24 mouse cellular contexts compared by ENCODE assay signal in the genomic region with DNA sequence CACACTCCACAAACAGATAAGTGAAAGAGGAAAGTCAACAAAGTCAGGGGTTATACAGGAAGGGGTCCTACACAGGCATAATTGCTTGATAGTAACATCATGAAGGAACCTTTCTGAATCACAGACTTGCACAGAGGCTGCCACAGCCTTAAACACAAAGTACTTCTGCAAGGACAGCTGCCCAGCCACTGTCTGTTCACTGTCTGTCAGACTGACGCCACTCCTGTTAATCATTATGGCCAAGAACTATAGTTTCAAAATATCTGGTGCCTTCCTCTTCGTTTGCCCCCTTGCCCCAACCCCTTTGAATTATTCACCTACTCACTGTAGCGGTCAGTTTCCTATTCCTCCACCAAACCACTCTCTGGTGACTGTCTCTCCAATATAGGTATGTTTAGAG.
A peak's percentile ranks its signal among the peaks of the same experiment; 100 is the strongest.
DNase-seq lines count a peak whose midpoint lies in the region; ATAC-seq lines count a peak whose summit lies in the region.
"Had no signal": no experiment of that assay in that cellular context is flagged by ENCODE, and none has a peak within 500 bp of the region (broad histone marks: within the 10 kb centered on the region; RNA-seq: fewer than 3 reads in every experiment).

No protein-coding gene starts in this region.

- H3K9me3 ChIP-seq in heart, embryonic 10.5 days, result peaks cover 3% of the 10 kb centered on the region; the same call in 1 of the 2 replicates
- H3K9me3 ChIP-seq in kidney, embryonic 15.5 days (replicated peaks), result no peaks in the 10 kb centered on the region
- H3K9me3 ChIP-seq in liver, embryonic 15.5 days (replicated peaks), result no peaks in the 10 kb centered on the region
- H3K9me3 ChIP-seq in liver, embryonic 11.5 days (ENCODE audit: control insufficient read depth, low read length), result no peaks in the 10 kb centered on the region
- H3K9me3 ChIP-seq: forebrain, embryonic 10.5 days; forebrain, embryonic 13.5 days; heart, embryonic 13.5 days; hindbrain, embryonic 12.5 days; hindbrain, embryonic 15.5 days had no signal

- no peaks in the 10 kb centered on the region for H3K4me1 ChIP-seq in heart, embryonic 10.5 days
- peaks cover 4% of the 10 kb centered on the region; the same call in 1 of the 2 replicates for H3K4me1 ChIP-seq in kidney, embryonic 15.5 days
- 0 out of 2 replicates have a peak, but pooled peaks cover 4% of the 10 kb centered on the region for H3K4me1 ChIP-seq in liver, embryonic 15.5 days (replicated peaks)
- H3K4me1 ChIP-seq in liver, embryonic 11.5 days (replicated peaks; ENCODE audit: control insufficient read depth, insufficient read depth, low read length), result no peaks in the 10 kb centered on the region

- WGBS in heart, embryonic 10.5 days, result 76% methylated on average over 3 of the region's 3 CpGs
- 69% methylated on average over 3 of the region's 3 CpGs for WGBS in kidney, embryonic 15.5 days
- WGBS in liver, embryonic 15.5 days (ENCODE audit: insufficient replicate concordance), result 39% methylated on average over 3 of the region's 3 CpGs
- 61% methylated on average over 3 of the region's 3 CpGs for WGBS in liver, embryonic 11.5 days

- no peak overlapping the region for H3K27ac ChIP-seq in heart, embryonic 10.5 days
- H3K27ac ChIP-seq in kidney, embryonic 15.5 days, result 0 out of 2 replicates have a peak overlapping the region, but pooled peaks have one; percentile 18
- H3K27ac ChIP-seq in liver, embryonic 15.5 days (replicated peaks), result 0 out of 2 replicates have a peak overlapping the region, but pooled peaks have one; percentile 45
- no peak overlapping the region for H3K27ac ChIP-seq in liver, embryonic 11.5 days (ENCODE audit: low read depth, low read length)
- H3K27ac ChIP-seq: forebrain, embryonic 10.5 days; forebrain, embryonic 13.5 days; heart, embryonic 13.5 days; hindbrain, embryonic 12.5 days; hindbrain, embryonic 15.5 days had no signal

- no peak overlapping the region for H3K9ac ChIP-seq in kidney, embryonic 15.5 days
- H3K9ac ChIP-seq in liver, embryonic 15.5 days, result no peak overlapping the region
- no peak overlapping the region for H3K9ac ChIP-seq in liver, embryonic 11.5 days (ENCODE audit: low read depth, low read length)
- H3K9ac ChIP-seq: forebrain, embryonic 13.5 days; heart, embryonic 13.5 days; hindbrain, embryonic 12.5 days; hindbrain, embryonic 15.5 days had no signal

- no peaks in the 10 kb centered on the region for H3K27me3 ChIP-seq in heart, embryonic 10.5 days (ENCODE audit: insufficient read depth, poor library complexity, severe bottlenecking)
- no peaks in the 10 kb centered on the region for H3K27me3 ChIP-seq in kidney, embryonic 15.5 days
- H3K27me3 ChIP-seq in liver, embryonic 15.5 days, result no peaks in the 10 kb centered on the region
- no peaks in the 10 kb centered on the region for H3K27me3 ChIP-seq in liver, embryonic 11.5 days (replicated peaks; ENCODE audit: control insufficient read depth, insufficient read depth, low read length)
- H3K27me3 ChIP-seq: CH12.LX; forebrain, embryonic 13.5 days; heart, embryonic 13.5 days; hindbrain, embryonic 12.5 days; hindbrain, embryonic 15.5 days had no signal

- peak; percentile 45 for DNase-seq in heart, embryonic 10.5 days (ENCODE audit: low spot score)
- DNase-seq in heart, postnatal 4 days, result no peak
- DNase-seq in kidney, adult 11 months, result no peak
- no peak for DNase-seq in liver, embryonic 11.5 days (ENCODE audit: low spot score)
- no peak for DNase-seq in ovary, adult 18-20 months (ENCODE audit: low spot score)
- DNase-seq: adrenal gland, postnatal 10 days; B cell, adult 2 months; cerebellum, adult 18-20 months; cerebellum, adult 9-10 months; cerebellum, postnatal 14 days; gastrocnemius, postnatal 10 days; gastrocnemius, postnatal 36 days; heart, postnatal 14 days had no signal

- no peak overlapping the region for H3K4me2 ChIP-seq in kidney, embryonic 15.5 days
- no peak overlapping the region for H3K4me2 ChIP-seq in liver, embryonic 15.5 days
- no peak overlapping the region for H3K4me2 ChIP-seq in liver, embryonic 11.5 days
- H3K4me2 ChIP-seq: forebrain, embryonic 13.5 days; heart, embryonic 13.5 days; hindbrain, embryonic 12.5 days; hindbrain, embryonic 15.5 days had no signal

- peak; percentile 73; the same call in 1 of the 2 replicates for ATAC-seq in kidney, embryonic 15.5 days (replicated peaks; ENCODE audit: low FRiP score)
- ATAC-seq in liver, embryonic 15.5 days (ENCODE audit: insufficient read depth), result no peak
- no peak for ATAC-seq in liver, embryonic 11.5 days (replicated peaks; ENCODE audit: low FRiP score)
- ATAC-seq: forebrain, embryonic 13.5 days; forebrain, embryonic 16.5 days; Patski had no signal

- H3K36me3 ChIP-seq in heart, embryonic 10.5 days, result no peaks in the 10 kb centered on the region
- no peaks in the 10 kb centered on the region for H3K36me3 ChIP-seq in kidney, embryonic 15.5 days
- H3K36me3 ChIP-seq in liver, embryonic 15.5 days (replicated peaks), result no peaks in the 10 kb centered on the region
- H3K36me3 ChIP-seq in liver, embryonic 11.5 days (ENCODE audit: control insufficient read depth, insufficient read depth, low read length), result no peaks in the 10 kb centered on the region
- H3K36me3 ChIP-seq: forebrain, embryonic 10.5 days; G1E; heart, embryonic 13.5 days; hindbrain, embryonic 12.5 days; hindbrain, embryonic 15.5 days had no signal

- H3K4me3 ChIP-seq in heart, embryonic 10.5 days, result no peak overlapping the region
- no peak overlapping the region for H3K4me3 ChIP-seq in kidney, embryonic 15.5 days (replicated peaks)
- no peak overlapping the region for H3K4me3 ChIP-seq in liver, embryonic 15.5 days (replicated peaks)
- H3K4me3 ChIP-seq in liver, embryonic 11.5 days (ENCODE audit: low read depth, low read length), result no peak overlapping the region
- H3K4me3 ChIP-seq: forebrain, embryonic 10.5 days; forebrain, embryonic 13.5 days; heart, embryonic 13.5 days; hindbrain, embryonic 12.5 days; hindbrain, embryonic 15.5 days had no signal

Comparison
In these comparisons a context has a peak if more than half of its experiments do, and no peak if none do; other contexts are left out.
1. H3K27ac ChIP-seq: peak in kidney, embryonic 15.5 days (single experiment) and liver, embryonic 15.5 days (single experiment); none in heart, embryonic 10.5 days (single experiment) and liver, embryonic 11.5 days (single experiment).